Mouse (Mus musculus) MN1 (cell line): Measurements from ENCODE around the gene Wdr62.

Source experiments
- DNase-seq: peaks from one replicate; pipeline ENCODE4 v3.0.0-alpha.2; 2016; ENCODE audit warnings: low spot score

The Wdr62 gene

GRCm38 (mm10) chr7:30306083-30306779 is 26.0 kb upstream of the Wdr62 start:
- DNase-seq: peak; percentile 45

DNA sequence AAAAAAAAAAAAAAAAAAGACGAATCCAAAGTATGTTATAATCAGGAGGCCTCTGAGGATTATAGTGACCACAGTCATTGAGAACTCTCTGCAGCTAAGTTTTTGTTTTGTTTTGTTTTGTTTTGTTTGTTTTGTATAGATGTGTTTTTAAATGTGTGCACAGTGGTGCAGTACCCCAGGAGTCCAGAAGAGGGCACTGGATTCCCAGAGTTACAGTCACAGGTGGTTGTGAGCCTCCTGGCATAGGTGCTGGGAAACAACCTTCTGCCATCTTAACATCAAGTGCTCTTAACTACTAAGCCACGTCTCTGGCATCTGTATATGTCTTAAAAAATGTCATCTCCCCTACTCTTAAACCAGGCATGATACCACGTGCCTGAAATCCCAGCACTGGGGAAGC is 20.7 kb upstream of the Wdr62 start:
- peak; percentile 46 for DNase-seq

DNA sequence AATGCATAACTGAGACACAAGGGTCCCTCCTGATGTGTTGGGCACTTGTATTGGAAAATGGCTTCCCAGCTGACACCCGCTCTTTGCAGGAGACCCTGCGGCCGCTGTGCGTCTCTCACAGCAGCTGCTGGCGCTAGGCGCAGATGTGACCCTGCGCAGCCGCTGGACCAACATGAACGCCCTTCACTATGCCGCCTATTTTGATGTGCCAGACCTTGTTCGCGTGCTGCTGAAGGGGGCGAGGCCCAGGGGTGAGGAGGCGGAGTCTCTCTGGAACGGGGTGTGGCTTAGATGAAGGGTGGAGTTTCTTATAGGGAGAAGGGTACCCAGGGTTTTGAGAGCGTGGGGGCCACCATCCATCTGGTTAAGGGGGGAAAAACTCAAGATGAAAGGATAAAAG is 17.0 kb upstream of the Wdr62 start:
- no peak for DNase-seq

- no peak for DNase-seq
These were observed 16.6 kb upstream of the Wdr62 start for GRCm38 (mm10) chr7:30296816-30297215.

GRCm38 (mm10) chr7:30295103-30295502 is 14.9 kb upstream of the Wdr62 start:
- DNase-seq: no peak

DNA sequence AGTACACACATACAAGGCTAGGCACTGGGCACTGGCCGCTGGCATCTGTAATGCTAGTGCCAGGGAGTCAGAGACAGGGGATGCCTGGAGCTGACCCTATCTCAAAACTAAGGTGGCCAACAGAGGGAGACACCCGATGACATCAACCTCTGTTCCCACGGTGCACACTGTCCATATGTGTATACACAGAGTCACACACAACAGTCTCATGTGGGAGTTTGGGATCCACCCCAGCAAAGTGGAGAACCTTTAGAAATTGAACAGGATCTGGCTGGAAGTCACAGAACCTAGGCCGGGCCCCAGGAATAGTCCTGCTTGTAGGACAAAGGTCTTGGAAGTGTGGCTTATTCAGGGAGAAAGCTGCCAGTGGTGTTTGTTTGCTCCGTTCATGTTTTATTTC is 14.1 kb upstream of the Wdr62 start:
- no peak for DNase-seq

- no peak for DNase-seq
These were observed 13.6 kb upstream of the Wdr62 start for GRCm38 (mm10) chr7:30293795-30294194.

GRCm38 (mm10) chr7:30291215-30292131 is 11.3 kb upstream of the Wdr62 start, which contains the start of gene Clip3:
Clip3 (plus strand) TSS chr7:30291728.
- peak; percentile 75 for DNase-seq

GRCm38 (mm10) chr7:30289714-30290399 is 9.6 kb upstream of the Wdr62 start:
- DNase-seq: no peak

GRCm38 (mm10) chr7:30289071-30289713 is 9.0 kb upstream of the Wdr62 start:
- no peak for DNase-seq

DNA sequence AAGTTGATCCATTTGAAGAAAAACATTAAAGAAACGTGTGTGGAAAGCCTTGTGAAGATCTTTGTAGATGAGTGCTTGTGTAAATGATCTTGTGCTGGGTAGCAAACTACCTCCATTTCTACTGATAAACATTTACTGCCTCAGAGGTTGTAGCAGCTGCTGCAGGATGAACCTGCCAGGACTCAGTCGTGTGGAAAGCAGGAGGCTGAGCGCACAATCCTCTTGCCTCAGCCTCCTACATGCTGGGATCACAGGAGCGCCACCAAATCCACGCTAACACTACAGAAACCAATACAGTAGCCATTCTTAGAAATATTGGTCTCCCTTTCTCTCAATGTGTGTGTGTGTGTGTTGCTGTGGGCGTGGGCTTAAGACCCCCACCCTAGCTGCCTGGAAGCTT is 7.8 kb upstream of the Wdr62 start:
- DNase-seq: no peak

- no peak for DNase-seq
These were observed 6.6 kb upstream of the Wdr62 start for GRCm38 (mm10) chr7:30286701-30287410.

GRCm38 (mm10) chr7:30282740-30283139 is 2.5 kb upstream of the Wdr62 start:
- DNase-seq: no peak

- no peak for DNase-seq
These were observed 1.3 kb upstream of the Wdr62 start for GRCm38 (mm10) chr7:30281522-30281921.

DNA sequence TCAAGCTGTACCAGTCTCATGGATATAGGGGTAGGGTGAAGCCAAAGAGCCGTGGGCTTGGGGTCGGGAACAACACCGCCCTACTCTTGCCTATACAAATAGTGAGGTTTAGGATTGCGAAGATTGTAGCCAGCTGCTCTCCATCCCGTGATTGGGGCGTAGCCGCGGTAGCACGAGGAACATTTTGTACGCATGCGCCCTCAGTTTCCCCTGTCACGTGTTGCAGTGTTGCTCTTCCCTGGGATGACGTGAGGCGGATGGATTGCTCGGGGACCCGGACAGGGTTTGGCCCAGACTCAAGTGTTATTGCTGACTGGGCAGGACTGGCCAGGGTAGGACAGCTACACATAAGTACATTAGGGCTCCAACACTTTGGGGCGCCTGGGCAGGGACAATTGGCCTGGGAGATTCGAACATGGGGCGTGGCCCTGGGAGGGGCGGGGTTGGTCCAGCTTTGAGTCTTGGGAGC is 485 bp upstream of the Wdr62 start:
- peak; percentile 94 for DNase-seq

- no peak for DNase-seq
These were observed 683 bp downstream of the Wdr62 start for GRCm38 (mm10) chr7:30279536-30279935.

DNA sequence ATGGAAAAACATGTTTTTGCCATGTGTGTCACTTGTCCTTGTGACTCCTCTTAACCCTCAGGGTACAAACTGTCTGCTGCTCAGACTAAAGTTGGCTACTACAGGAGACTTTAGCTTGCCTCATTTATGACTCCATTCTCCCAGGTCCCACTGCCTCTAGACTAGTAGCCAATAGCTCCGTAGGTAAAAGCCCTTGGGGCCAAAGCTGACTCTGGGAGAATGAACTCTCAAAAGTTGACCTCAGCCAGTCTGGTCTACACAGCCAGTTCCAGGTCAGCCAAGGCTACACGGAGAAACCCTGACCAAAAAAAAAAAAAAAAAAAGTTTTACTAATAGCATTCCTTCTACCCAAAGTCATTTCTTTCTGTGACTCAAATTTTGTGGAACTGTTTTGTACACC is 1.3 kb downstream of the Wdr62 start:
- DNase-seq: no peak

- no peak for DNase-seq
These were observed 5.8 kb downstream of the Wdr62 start for GRCm38 (mm10) chr7:30274383-30274782.

GRCm38 (mm10) chr7:30269641-30270040 is 10.6 kb downstream of the Wdr62 start:
- DNase-seq: no peak

GRCm38 (mm10) chr7:30266780-30267179 is 13.4 kb downstream of the Wdr62 start:
- no peak for DNase-seq

GRCm38 (mm10) chr7:30265935-30266334 is 14.3 kb downstream of the Wdr62 start:
- no peak for DNase-seq
